Mouse (Mus musculus): Measurements from ENCODE around the gene Rad18. TPM values are rescaled to one million over a fixed set of nuclear protein-coding genes. Genes with fewer than 3 reads are reported as not detected.

Rad18 gene
- total and polyA plus RNA-seq, 3 experiments = 21.1 to 37.7 (median 37.1) TPM

DNA sequence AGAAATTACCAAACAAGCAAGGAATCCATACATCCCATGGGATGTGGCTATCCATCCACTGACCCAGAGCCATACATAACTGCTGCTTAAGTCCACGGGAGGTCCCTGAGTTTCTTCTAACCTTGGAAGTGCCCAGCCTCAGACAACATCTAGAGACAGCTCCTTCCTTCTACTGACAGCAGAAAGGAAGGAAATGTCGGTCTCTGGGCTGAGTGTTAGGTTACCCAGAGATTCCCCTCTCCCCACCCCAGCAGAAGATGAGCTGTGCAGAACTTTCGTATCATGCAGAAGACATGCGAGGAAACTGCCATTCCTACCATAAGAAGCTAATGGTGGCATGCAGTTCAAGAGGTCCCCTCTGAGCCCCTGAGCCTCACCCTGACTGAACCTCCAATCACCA lies 109.5 kb downstream of the Rad18 start:
- Histone ChIP-seq H3K9me3 (replicated peaks; ENCODE audit: low read length) (no peaks in the 10 kb centered on the region), H3K4me2 (ENCODE audit: insufficient read depth, low read depth, poor library complexity, severe bottlenecking) (no peak overlapping the region), H3K79me2 (replicated peaks; ENCODE audit: control insufficient read depth, extremely low read depth, insufficient read depth, poor library complexity, severe bottlenecking) (no peaks in the 10 kb centered on the region), H3K9ac (ENCODE audit: insufficient read depth, low read depth) (no peak overlapping the region), H3K4me3 (replicated peaks in 1 of 3; ENCODE audit: low read depth in 2 of 3, low read length in 2 of 3, poor library complexity in 1 of 3) (no peak overlapping the region), H3K27ac (ENCODE audit: insufficient read depth, low read depth) (no peak overlapping the region), H3K4me1 (ENCODE audit: control insufficient read depth in 1 of 2, insufficient read depth in 2 of 2) (no peaks in the 10 kb centered on the region), H3K27me3 (replicated peaks) (no peaks in the 10 kb centered on the region), H3K36me3 (replicated peaks in 1 of 2; ENCODE audit: control insufficient read depth in 1 of 2, insufficient read depth in 1 of 2, low read length in 1 of 2) (no peaks in the 10 kb centered on the region)
- in situ Hi-C loops (cut with MboI; ENCODE audit: low pct_ligation_motif_present, low pct_unique_long_range_greater_than_20kb, low sequenced_read_pairs) (no loop called here), dilution Hi-C loops (cut with MboI; ENCODE audit: extremely low pct_ligation_motif_present, extremely low pct_unique_long_range_greater_than_20kb, low sequenced_read_pairs) (no loop called here)
- no peak for TF ChIP-seq NELFE (IDR thresholded peaks at IDR 0.05; ENCODE audit: low read depth, low read length)
- no peak for TF ChIP-seq SMC3 (IDR thresholded peaks at IDR 0.05; ENCODE audit: low read depth, low read length)
- TF ChIP-seq GABPA (IDR thresholded peaks at IDR 0.05; ENCODE audit: insufficient replicate concordance, low read depth, low read length) = no peak
- no peak for TF ChIP-seq TBP (conservative IDR thresholded peaks at IDR 0.05; ENCODE audit: low read depth, low read length)
- TF ChIP-seq ZKSCAN1 (IDR thresholded peaks at IDR 0.05; ENCODE audit: borderline replicate concordance, low read depth, low read length) = no peak
- no peak for TF ChIP-seq ZMIZ1 (IDR thresholded peaks at IDR 0.05; ENCODE audit: low read depth, low read length)
- TF ChIP-seq BHLHE40 (IDR thresholded peaks at IDR 0.05; ENCODE audit: low read depth, low read length) = no peak
- DNase-seq (ENCODE audit: extremely low read depth) = no peak

- H3K9ac ChIP-seq (ENCODE audit: insufficient read depth, low read depth) = no peak overlapping the region
- no peaks in the 10 kb centered on the region for H3K4me1 ChIP-seq (ENCODE audit: control insufficient read depth in 1 of 2, insufficient read depth in 2 of 2)
- in situ Hi-C loops (cut with MboI; ENCODE audit: low pct_ligation_motif_present, low pct_unique_long_range_greater_than_20kb, low sequenced_read_pairs) = no loop called here
- no peak overlapping the region for H3K4me2 ChIP-seq (ENCODE audit: insufficient read depth, low read depth, poor library complexity, severe bottlenecking)
- H3K9me3 ChIP-seq (replicated peaks; ENCODE audit: low read length) = no peaks in the 10 kb centered on the region
- no peaks in the 10 kb centered on the region for H3K36me3 ChIP-seq (replicated peaks in 1 of 2; ENCODE audit: control insufficient read depth in 1 of 2, insufficient read depth in 1 of 2, low read length in 1 of 2)
- DNase-seq (ENCODE audit: extremely low read depth) = no peak
- H3K27ac ChIP-seq (ENCODE audit: insufficient read depth, low read depth) = no peak overlapping the region
- TF ChIP-seq EP300 (IDR thresholded peaks at IDR 0.05; ENCODE audit: low read length) (no peak), MYC (IDR thresholded peaks at IDR 0.05; ENCODE audit: low read depth, low read length) (no peak), USF2 (conservative IDR thresholded peaks at IDR 0.05; ENCODE audit: low read depth, low read length) (no peak), RAD21 (IDR thresholded peaks at IDR 0.05; ENCODE audit: low read depth, low read length) (no peak), MAZ (IDR thresholded peaks at IDR 0.05; ENCODE audit: low read depth, low read length) (no peak), TCF12 (IDR thresholded peaks at IDR 0.05; ENCODE audit: low read depth, low read length) (no peak), ZNF384 (IDR thresholded peaks at IDR 0.05; ENCODE audit: low read depth, low read length) (no peak), POLR2A (IDR thresholded peaks at IDR 0.05; ENCODE audit: low read depth, low read length) (no peak), ZKSCAN1 (IDR thresholded peaks at IDR 0.05; ENCODE audit: borderline replicate concordance, low read depth, low read length) (no peak), E2F4 (IDR thresholded peaks at IDR 0.05; ENCODE audit: insufficient replicate concordance, low read depth, low read length) (no peak), PAX5 (IDR thresholded peaks at IDR 0.05; ENCODE audit: low read length) (no peak), MEF2A (IDR thresholded peaks at IDR 0.05; ENCODE audit: borderline replicate concordance, low read depth, low read length) (no peak), KAT2A (IDR thresholded peaks at IDR 0.05; ENCODE audit: insufficient replicate concordance, low read length) (no peak), CHD2 (IDR thresholded peaks at IDR 0.05; ENCODE audit: low read length) (no peak), MAFK (IDR thresholded peaks at IDR 0.05; ENCODE audit: insufficient replicate concordance, low read length) (no peak), BHLHE40 (IDR thresholded peaks at IDR 0.05; ENCODE audit: low read depth, low read length) (no peak), MXI1 (IDR thresholded peaks at IDR 0.05; ENCODE audit: low read depth, low read length) (no peak), MAX (IDR thresholded peaks at IDR 0.05; ENCODE audit: low read length) (no peak), GABPA (IDR thresholded peaks at IDR 0.05; ENCODE audit: insufficient replicate concordance, low read depth, low read length) (no peak)
- H3K27me3 ChIP-seq (replicated peaks) = no peaks in the 10 kb centered on the region
- dilution Hi-C loops (cut with MboI; ENCODE audit: extremely low pct_ligation_motif_present, extremely low pct_unique_long_range_greater_than_20kb, low sequenced_read_pairs) = no loop called here
- no peak overlapping the region for H3K4me3 ChIP-seq (replicated peaks in 1 of 3; ENCODE audit: low read depth in 2 of 3, low read length in 2 of 3, poor library complexity in 1 of 3)
- no peaks in the 10 kb centered on the region for H3K79me2 ChIP-seq (replicated peaks; ENCODE audit: control insufficient read depth, extremely low read depth, insufficient read depth, poor library complexity, severe bottlenecking)
These were observed 111.5 kb downstream of the Rad18 start for GRCm38 (mm10) chr6:112584961-112585360.
